Mouse (Mus musculus): ENCODE data around the gene Hrh2. TPM values are rescaled to one million over a fixed set of nuclear protein-coding genes. Genes with fewer than 3 reads are reported as not detected.
A peak's percentile ranks its signal among the peaks of the same experiment; 100 is the strongest.

The Hrh2 gene
- polyA plus RNA-seq, 1 experiment = not detected

DNA sequence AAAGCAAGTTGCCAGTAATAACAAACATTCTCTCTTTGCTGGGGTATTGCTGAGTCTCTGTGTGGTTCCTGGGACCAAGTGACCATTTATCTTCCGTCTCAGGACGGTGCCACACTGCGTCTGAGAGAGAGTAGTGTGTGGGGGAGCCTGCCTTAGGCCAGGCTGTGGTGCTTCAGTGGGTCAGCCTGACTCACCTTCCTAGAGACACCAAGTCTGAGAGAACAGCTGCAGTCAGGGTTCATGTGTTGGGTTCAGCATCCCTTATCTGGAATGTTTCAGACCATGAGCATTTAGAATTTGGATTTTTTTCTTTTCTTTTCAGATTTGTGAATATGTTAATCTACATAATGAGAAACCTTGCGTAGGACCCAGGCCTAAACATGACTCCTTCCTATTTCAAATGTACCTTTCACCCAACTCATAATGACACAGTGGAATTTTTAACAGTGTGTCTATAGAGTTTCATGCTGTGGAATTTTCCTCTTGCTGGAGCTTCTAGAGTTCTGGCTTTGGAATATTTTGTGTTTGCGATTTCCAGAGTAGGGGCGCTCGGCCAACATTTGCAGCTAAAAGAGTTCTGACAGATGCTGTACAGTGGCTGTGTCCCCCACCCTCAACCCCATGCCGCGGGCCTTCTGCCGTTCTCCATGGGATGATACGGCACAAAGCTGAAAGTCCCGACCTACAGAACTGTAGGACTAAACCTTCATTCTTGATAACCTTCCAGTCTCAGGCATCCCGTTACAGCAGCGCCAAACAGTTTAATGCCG lies 71.0 kb downstream of the Hrh2 start:
- H3K27ac ChIP-seq (ENCODE audit: insufficient read depth, low read depth, low read length) = no peak overlapping the region

DNA sequence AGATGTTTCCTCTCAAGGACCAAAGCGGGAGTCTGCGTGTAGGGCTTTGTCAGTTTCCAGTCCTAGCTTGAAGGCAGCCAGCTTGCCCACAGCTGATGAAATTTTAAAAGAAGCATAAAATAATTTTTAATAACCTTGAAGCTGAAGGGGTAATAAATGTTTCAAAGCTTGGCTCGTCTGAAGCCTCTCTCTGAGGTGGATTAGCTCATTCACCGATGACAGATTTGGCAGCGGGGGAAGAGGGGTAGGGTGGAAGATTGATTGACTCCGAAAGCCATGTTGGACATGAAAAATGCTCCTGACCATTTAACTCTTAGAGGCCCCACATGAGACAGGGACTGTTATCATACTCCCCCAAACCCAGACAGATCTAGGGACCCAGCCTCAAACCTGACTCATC lies 71.7 kb downstream of the Hrh2 start:
- TF ChIP-seq CTCF (IDR thresholded peaks at IDR 0.05; ENCODE audit: insufficient read depth, low read depth, low read length) (no peak), POLR2A (IDR thresholded peaks at IDR 0.05; ENCODE audit: insufficient read depth, low read depth, low read length) (no peak)
- H3K4me3 ChIP-seq (ENCODE audit: insufficient read depth, low read depth, low read length) = no peak overlapping the region
- WGBS = 92% methylated on average over 6 of the region's 6 CpGs
- no peak overlapping the region for H3K27ac ChIP-seq (ENCODE audit: insufficient read depth, low read depth, low read length)
- peaks cover 5% of the 10 kb centered on the region; the same call in 1 of the 2 replicates for H3K4me1 ChIP-seq (ENCODE audit: control insufficient read depth, insufficient read depth, low read length)

More for the DNA sequence above, 71.0 kb downstream of the Hrh2 start:
- no peak for TF ChIP-seq POLR2A (IDR thresholded peaks at IDR 0.05; ENCODE audit: insufficient read depth, low read depth, low read length)
- Histone ChIP-seq H3K4me1 (ENCODE audit: control insufficient read depth, insufficient read depth, low read length) (peaks cover 12% of the 10 kb centered on the region), H3K4me3 (ENCODE audit: insufficient read depth, low read depth, low read length) (no peak overlapping the region)
- 98% methylated on average over 15 of the region's 15 CpGs for WGBS

DNA sequence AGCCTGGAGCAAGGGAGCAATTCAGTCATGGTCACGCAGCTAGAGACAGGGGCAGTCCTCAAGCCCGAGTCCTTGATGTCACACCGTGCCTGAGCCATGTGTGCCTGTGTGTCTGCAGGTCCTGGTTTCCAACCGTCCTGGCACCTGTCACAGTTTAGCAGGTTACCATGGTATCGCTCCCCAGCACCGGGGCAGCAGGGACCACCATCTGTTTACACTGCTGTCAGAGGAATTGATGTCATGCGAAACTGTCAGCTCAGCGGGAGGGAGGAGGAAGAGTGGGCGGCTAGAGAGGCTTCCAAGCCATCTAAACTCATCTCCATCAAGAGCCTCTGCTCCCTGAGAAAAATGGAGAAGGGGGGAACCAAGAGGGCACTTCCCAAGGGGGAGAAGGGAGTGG lies 74.5 kb downstream of the Hrh2 start:
- Histone ChIP-seq H3K4me1 (ENCODE audit: control insufficient read depth, insufficient read depth, low read length) (peaks cover 16% of the 10 kb centered on the region), H3K4me3 (ENCODE audit: insufficient read depth, low read depth, low read length) (no peak overlapping the region), H3K27ac (ENCODE audit: insufficient read depth, low read depth, low read length) (no peak overlapping the region)
- WGBS = 56% methylated on average over 9 of the region's 9 CpGs
- no peak for TF ChIP-seq POLR2A (IDR thresholded peaks at IDR 0.05; ENCODE audit: insufficient read depth, low read depth, low read length)
- TF ChIP-seq CTCF (IDR thresholded peaks at IDR 0.05; ENCODE audit: insufficient read depth, low read depth, low read length) = no peak

DNA sequence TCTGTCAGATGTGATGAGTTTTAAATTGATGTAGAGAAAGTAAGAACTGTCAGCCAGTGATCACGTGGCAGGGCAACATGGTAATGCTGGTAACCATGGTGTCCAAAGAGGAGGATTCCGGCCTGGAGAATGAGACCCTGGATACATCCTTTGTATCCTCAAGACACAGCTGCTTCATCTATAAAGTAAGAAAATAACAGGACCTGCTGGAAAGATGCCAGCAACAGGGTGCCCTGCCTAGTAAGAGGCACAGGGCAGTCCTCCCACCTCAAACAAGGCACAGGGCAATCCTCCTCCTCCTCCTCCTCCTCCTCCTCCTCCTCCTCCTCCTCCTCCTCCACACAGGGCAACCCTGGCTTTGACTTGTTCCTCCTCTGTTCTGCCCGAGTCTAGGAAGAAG lies 77.2 kb downstream of the Hrh2 start:
- 43% methylated on average over 3 of the region's 3 CpGs for WGBS
- H3K4me1 ChIP-seq (ENCODE audit: control insufficient read depth, insufficient read depth, low read length) = peaks cover 16% of the 10 kb centered on the region
- H3K4me3 ChIP-seq (ENCODE audit: insufficient read depth, low read depth, low read length) = no peak overlapping the region
- no peak overlapping the region for H3K27ac ChIP-seq (ENCODE audit: insufficient read depth, low read depth, low read length)
- TF ChIP-seq CTCF (IDR thresholded peaks at IDR 0.05; ENCODE audit: insufficient read depth, low read depth, low read length) (no peak), POLR2A (IDR thresholded peaks at IDR 0.05; ENCODE audit: insufficient read depth, low read depth, low read length) (no peak)

DNA sequence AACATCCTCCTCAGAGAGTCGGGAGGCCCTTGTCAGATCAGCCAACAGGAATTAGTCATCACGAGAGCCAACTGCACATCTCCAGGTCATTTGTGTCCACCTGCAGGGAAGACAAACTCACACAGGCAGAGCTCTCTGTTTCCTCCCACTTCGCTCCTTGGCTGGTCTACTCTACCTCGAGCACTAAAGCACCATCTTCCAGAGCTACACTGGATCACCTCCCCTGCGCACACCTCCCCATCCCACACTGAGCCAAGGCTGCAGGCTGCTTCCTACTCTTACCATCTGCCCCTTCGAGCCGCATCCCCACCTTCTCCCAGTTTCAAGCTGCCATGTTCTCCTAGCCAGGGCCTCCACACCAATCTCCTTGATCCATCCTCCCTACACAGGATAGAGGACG lies 77.7 kb downstream of the Hrh2 start:
- Histone ChIP-seq H3K4me1 (ENCODE audit: control insufficient read depth, insufficient read depth, low read length) (peaks cover 16% of the 10 kb centered on the region), H3K4me3 (ENCODE audit: insufficient read depth, low read depth, low read length) (no peak overlapping the region), H3K27ac (ENCODE audit: insufficient read depth, low read depth, low read length) (peak overlapping the region; percentile 20; the same call in 1 of the 2 replicates)
- TF ChIP-seq POLR2A (IDR thresholded peaks at IDR 0.05; ENCODE audit: insufficient read depth, low read depth, low read length) = no peak
- TF ChIP-seq CTCF (IDR thresholded peaks at IDR 0.05; ENCODE audit: insufficient read depth, low read depth, low read length) = no peak
- 49% methylated on average over 8 of the region's 8 CpGs for whole genome bisulfite sequencing

DNA sequence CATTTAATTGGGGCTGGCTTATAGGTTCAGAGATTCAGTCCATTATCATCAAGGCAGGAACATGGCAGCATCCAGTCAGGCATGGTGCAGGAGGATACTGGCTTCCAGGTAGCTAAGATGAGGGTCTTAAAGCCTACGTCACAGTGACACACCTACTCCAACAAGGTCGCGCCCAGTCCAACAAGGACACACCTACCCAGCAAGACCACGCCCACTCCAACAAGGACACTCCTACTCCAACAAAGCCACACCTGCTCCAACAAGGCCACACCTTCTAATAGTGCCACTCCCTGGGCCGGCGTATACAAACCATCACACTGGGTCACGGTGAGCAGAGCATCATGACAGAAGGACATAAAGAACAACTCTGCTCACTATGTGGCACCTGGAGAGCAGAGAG lies 80.1 kb downstream of the Hrh2 start:
- TF ChIP-seq CTCF (IDR thresholded peaks at IDR 0.05; ENCODE audit: insufficient read depth, low read depth, low read length) (no peak), POLR2A (IDR thresholded peaks at IDR 0.05; ENCODE audit: insufficient read depth, low read depth, low read length) (no peak)
- H3K27ac ChIP-seq (ENCODE audit: insufficient read depth, low read depth, low read length) = no peak overlapping the region
- WGBS = 92% methylated on average over 7 of the region's 7 CpGs
- peaks cover 12% of the 10 kb centered on the region for H3K4me1 ChIP-seq (ENCODE audit: control insufficient read depth, insufficient read depth, low read length)
- no peak overlapping the region for H3K4me3 ChIP-seq (ENCODE audit: insufficient read depth, low read depth, low read length)

DNA sequence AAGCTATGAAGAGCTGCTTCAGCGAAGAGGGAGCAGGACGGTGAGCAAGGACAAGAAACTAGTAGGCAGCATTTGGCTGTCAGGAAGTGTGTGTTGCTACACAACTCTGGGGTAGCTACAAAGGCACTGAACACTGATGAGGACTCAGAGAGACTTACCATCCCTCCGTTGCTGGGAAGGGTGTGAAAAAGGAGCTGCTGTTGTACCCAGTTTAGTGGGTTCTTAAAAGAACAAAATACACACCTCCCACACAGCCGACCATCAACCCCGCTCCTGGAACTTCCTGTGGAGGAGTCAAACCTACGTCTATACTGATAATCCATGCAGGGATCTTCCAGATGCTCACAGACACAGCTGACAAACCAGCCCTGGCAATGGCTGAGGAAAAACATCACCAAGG lies 85.5 kb downstream of the Hrh2 start:
- Histone ChIP-seq H3K4me1 (ENCODE audit: control insufficient read depth, insufficient read depth, low read length) (peaks cover 19% of the 10 kb centered on the region), H3K4me3 (ENCODE audit: insufficient read depth, low read depth, low read length) (no peak overlapping the region), H3K27ac (ENCODE audit: insufficient read depth, low read depth, low read length) (no peak overlapping the region)
- 78% methylated on average over 6 of the region's 6 CpGs for WGBS
- TF ChIP-seq CTCF (IDR thresholded peaks at IDR 0.05; ENCODE audit: insufficient read depth, low read depth, low read length) (no peak), POLR2A (IDR thresholded peaks at IDR 0.05; ENCODE audit: insufficient read depth, low read depth, low read length) (no peak)

DNA sequence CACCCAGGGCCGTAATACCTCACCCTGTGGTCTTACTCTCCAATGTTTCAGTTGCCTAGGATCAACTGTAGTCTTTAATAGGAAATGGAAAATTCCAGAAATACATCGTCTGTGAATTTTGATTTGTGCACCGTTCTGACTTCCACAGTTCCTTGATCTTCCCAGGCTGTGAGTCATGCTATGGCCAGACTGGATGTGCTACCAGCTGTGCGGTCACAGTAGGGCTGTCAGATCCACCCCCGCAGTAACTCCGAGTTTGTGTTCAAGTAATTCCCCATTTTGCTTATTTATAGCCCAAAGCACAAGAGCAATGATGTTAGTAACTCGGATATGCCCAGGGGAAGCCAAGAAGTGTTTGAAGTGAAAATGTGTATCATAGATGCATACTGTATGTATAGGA lies 88.4 kb downstream of the Hrh2 start:
- no peak overlapping the region for H3K4me3 ChIP-seq (ENCODE audit: insufficient read depth, low read depth, low read length)
- WGBS = 39% methylated on average over 7 of the region's 7 CpGs
- peaks cover 25% of the 10 kb centered on the region for H3K4me1 ChIP-seq (ENCODE audit: control insufficient read depth, insufficient read depth, low read length)
- peak overlapping the region; percentile 30; the same call in 1 of the 2 replicates for H3K27ac ChIP-seq (ENCODE audit: insufficient read depth, low read depth, low read length)
- TF ChIP-seq CTCF (IDR thresholded peaks at IDR 0.05; ENCODE audit: insufficient read depth, low read depth, low read length) (no peak), POLR2A (IDR thresholded peaks at IDR 0.05; ENCODE audit: insufficient read depth, low read depth, low read length) (no peak)

DNA sequence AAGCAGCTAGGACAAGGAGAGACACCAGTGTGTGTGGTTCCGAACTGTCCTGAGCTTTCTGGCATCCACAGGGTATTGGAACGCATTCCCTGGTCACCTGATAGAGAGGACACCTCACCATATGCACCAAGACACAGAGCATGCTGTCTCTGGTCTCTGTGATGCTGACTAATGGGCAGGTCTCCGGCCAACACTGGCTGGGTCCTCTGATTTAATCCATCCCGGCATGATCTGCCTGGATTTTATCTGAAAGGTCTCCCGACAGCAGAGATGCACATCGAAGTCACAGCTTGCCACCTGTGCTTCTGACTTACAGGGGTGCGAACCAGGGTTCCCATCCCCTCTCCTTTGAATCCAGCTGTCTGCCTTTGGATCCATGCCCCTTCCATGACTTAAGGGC lies 89.2 kb downstream of the Hrh2 start:
- H3K4me3 ChIP-seq (ENCODE audit: insufficient read depth, low read depth, low read length) = no peak overlapping the region
- H3K4me1 ChIP-seq (ENCODE audit: control insufficient read depth, insufficient read depth, low read length) = peaks cover 25% of the 10 kb centered on the region
- 84% methylated on average over 7 of the region's 7 CpGs for WGBS
- H3K27ac ChIP-seq (ENCODE audit: insufficient read depth, low read depth, low read length) = peak overlapping the region; percentile 30; the same call in 1 of the 2 replicates
- TF ChIP-seq CTCF (IDR thresholded peaks at IDR 0.05; ENCODE audit: insufficient read depth, low read depth, low read length) (no peak), POLR2A (IDR thresholded peaks at IDR 0.05; ENCODE audit: insufficient read depth, low read depth, low read length) (no peak)
